Mouse (Mus musculus) regulatory T cell (primary cell): ENCODE data around the gene Snrk.

Experiments
- in situ Hi-C: fragments of 300-600 bp; cut with MboI, MseI; formaldehyde crosslinking; loops from one replicate; pipeline ENCODE4 v1.15.1; 2025; ENCODE audit warnings: high pct_unique_total_duplicates

Gene Snrk

GRCm38 (mm10) chr9:122178427-122178826 is 61.4 kb downstream of the Snrk start:
- in situ Hi-C loops = no loop called here

GRCm38 (mm10) chr9:122180105-122180504 is 63.0 kb downstream of the Snrk start:
- in situ Hi-C loops = no loop called here

- in situ Hi-C loops = no loop called here
These were observed 66.0 kb downstream of the Snrk start for GRCm38 (mm10) chr9:122183074-122183473.

GRCm38 (mm10) chr9:122184329-122184728 is 67.3 kb downstream of the Snrk start:
- in situ Hi-C loops = no loop called here

- in situ Hi-C loops = no loop called here
These were observed 68.0 kb downstream of the Snrk start for GRCm38 (mm10) chr9:122185061-122185460.

GRCm38 (mm10) chr9:122185953-122186352 is 68.9 kb downstream of the Snrk start:
- in situ Hi-C loops = no loop called here

- in situ Hi-C loops = no loop called here
These were observed 69.7 kb downstream of the Snrk start for GRCm38 (mm10) chr9:122186643-122187226.

- in situ Hi-C loops = no loop called here
These were observed 70.4 kb downstream of the Snrk start for GRCm38 (mm10) chr9:122187451-122187921.

GRCm38 (mm10) chr9:122188724-122189123 is 71.7 kb downstream of the Snrk start:
- in situ Hi-C loops = no loop called here

GRCm38 (mm10) chr9:122193361-122193760 is 76.3 kb downstream of the Snrk start:
- in situ Hi-C loops = no loop called here

- in situ Hi-C loops = no loop called here
These were observed 76.8 kb downstream of the Snrk start for GRCm38 (mm10) chr9:122193823-122194222.

- in situ Hi-C loops = no loop called here
These were observed 78.1 kb downstream of the Snrk start for GRCm38 (mm10) chr9:122195042-122195682.

GRCm38 (mm10) chr9:122197021-122197420 is 80.0 kb downstream of the Snrk start:
- in situ Hi-C loops = no loop called here

- in situ Hi-C loops = no loop called here
These were observed 81.6 kb downstream of the Snrk start for GRCm38 (mm10) chr9:122198621-122199020.

- in situ Hi-C loops = no loop called here
These were observed 82.2 kb downstream of the Snrk start for GRCm38 (mm10) chr9:122199253-122199652.

GRCm38 (mm10) chr9:122204508-122204907 is 87.4 kb downstream of the Snrk start:
- in situ Hi-C loops = loop anchor here (10.0 kb wide), 1 partner anchor 1610 kb away; no protein-coding TSS in a partner anchor

- in situ Hi-C loops = loop anchor here (5.0 to 10.0 kb wide), 2 partner anchors 107 to 1611 kb away; no protein-coding TSS in a partner anchor
These were observed 88.6 kb downstream of the Snrk start for GRCm38 (mm10) chr9:122205543-122206200.

- in situ Hi-C loops = loop anchor here (5.0 to 10.0 kb wide), 2 partner anchors 104 to 1614 kb away; no protein-coding TSS in a partner anchor
These were observed 91.2 kb downstream of the Snrk start for GRCm38 (mm10) chr9:122208311-122208710.

GRCm38 (mm10) chr9:122215118-122215517 is 98.1 kb downstream of the Snrk start:
- in situ Hi-C loops = no loop called here

GRCm38 (mm10) chr9:122216945-122217529 is 100.0 kb downstream of the Snrk start:
- in situ Hi-C loops = no loop called here
